Mouse (Mus musculus) spleen, adult 2 months (tissue): ENCODE results near the gene Nab1.

Source experiments
- CTCF ChIP-seq: fragments of 200-500 bp; IDR thresholded peaks from 2 replicates; pipeline ENCODE4 v1.5.1; 2011; ENCODE audit warnings: mild to moderate bottlenecking, inconsistent platforms; ENCODE audit not compliant: insufficient read depth, insufficient read length, insufficient replicate concordance; ENCODE audit errors: extremely low read depth
- POLR2A ChIP-seq: fragments of 200-500 bp; IDR thresholded peaks from 2 replicates; pipeline ENCODE4 v1.6.1; 2011; ENCODE audit warnings: low read depth, low read length, inconsistent platforms

DNA sequence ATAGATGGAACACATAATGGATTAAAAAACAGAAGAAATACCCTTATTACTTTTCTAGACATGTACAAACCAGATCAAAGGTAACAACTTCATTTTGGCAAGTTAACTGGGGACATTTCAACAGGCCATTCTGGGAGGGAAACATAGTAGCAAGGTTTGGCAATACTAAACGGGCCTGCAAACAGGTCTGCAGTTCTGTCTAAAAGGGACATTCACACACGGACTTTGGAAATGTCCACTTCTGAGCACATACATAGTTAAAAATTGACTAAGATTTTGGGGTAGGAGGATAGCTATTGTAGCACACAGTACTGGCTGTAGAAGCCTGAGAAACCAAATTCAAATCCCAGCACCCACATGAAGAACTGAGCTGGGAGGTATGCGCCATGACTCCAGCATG, 34.6 kb downstream of the Nab1 start:
- TF ChIP-seq POLR2A = no peak
- no peak for TF ChIP-seq CTCF
